Mouse (Mus musculus): Measurements from ENCODE around the gene Serpini1.

- TF ChIP-seq CTCF (IDR thresholded peaks at IDR 0.05; ENCODE audit: extremely low read depth, insufficient read depth, insufficient read length, insufficient replicate concordance) (no peak), POLR2A (IDR thresholded peaks at IDR 0.05; ENCODE audit: low read depth, low read length) (no peak)
Observed at GRCm38 (mm10) chr3:75687187-75687825, 130.0 kb downstream of the Serpini1 start.
